Mouse (Mus musculus) neural tube, embryonic 15.5 days (tissue): ENCODE measurements around the gene Ermard. TPM values are rescaled to one million over a fixed set of nuclear protein-coding genes. Genes with fewer than 3 reads are reported as not detected.
"Not testable (repeated sequence)": the region's sequence is repeated elsewhere in the genome, so short reads cannot be mapped to it uniquely, and the experiment has no call there.

Experiments
- ATAC-seq: fragments of 200-750 bp; cut with Nextera tagmentation; 2 replicates; pipeline ENCODE4 v1.8.0; 2017; ENCODE audit warnings: mild to moderate bottlenecking, moderate TSS enrichment, moderate library complexity; ENCODE audit not compliant: low FRiP score
- H3K27ac ChIP-seq: fragments of 300-500 bp; sonication (generic); replicated peaks from 2 replicates; pipeline ENCODE4 v1.5.1; 2015; ENCODE audit warnings: mild to moderate bottlenecking, inconsistent platforms
- H3K27me3 ChIP-seq: fragments of 300-500 bp; sonication (generic); replicated peaks from 2 replicates; pipeline ENCODE4 v1.6.1; 2015; ENCODE audit warnings: inconsistent platforms
- H3K36me3 ChIP-seq: fragments of 300-500 bp; sonication (generic); 2 replicates; pipeline ENCODE4 v1.6.1; 2015; ENCODE audit warnings: inconsistent platforms
- H3K4me1 ChIP-seq: fragments of 300-500 bp; sonication (generic); 2 replicates; pipeline ENCODE4 v1.6.1; 2015; ENCODE audit warnings: inconsistent platforms
- H3K4me2 ChIP-seq: fragments of 300-500 bp; sonication (generic); 2 replicates; pipeline ENCODE4 v1.6.1; 2015; ENCODE audit warnings: inconsistent platforms, mild to moderate bottlenecking, moderate library complexity
- H3K4me3 ChIP-seq: fragments of 300-500 bp; sonication (generic); replicated peaks from 2 replicates; pipeline ENCODE4 v1.5.1; 2015; ENCODE audit warnings: mild to moderate bottlenecking, inconsistent platforms
- H3K9ac ChIP-seq: fragments of 300-500 bp; sonication (generic); replicated peaks from 2 replicates; pipeline ENCODE4 v1.6.1; 2015; ENCODE audit warnings: mild to moderate bottlenecking, inconsistent platforms
- H3K9me3 ChIP-seq: fragments of 300-500 bp; sonication (generic); replicated peaks from 2 replicates; pipeline ENCODE4 v1.6.1; 2016; ENCODE audit warnings: inconsistent platforms
- WGBS: fragments of 180-500 bp; shearing (Covaris S2); methylation state at CpG from one replicate; pipeline ENCODE4 v1.1.7; 2015; ENCODE audit warnings: mixed read lengths; 5-methylcytosine and 5-hydroxymethylcytosine counted together
- polyA plus RNA-seq: library from polyadenylated mRNA; unstranded; fragments of >200 nt; fragmentation: Nextera tagmentation; extraction: Ambion mirVana; gene quantifications from 2 replicates; pipeline ENCODE4 v1.2.1, GENCODE M21; 2015

Gene Ermard
- polyA plus RNA-seq, result 82.5 and 88.8 TPM in 2 replicates

DNA sequence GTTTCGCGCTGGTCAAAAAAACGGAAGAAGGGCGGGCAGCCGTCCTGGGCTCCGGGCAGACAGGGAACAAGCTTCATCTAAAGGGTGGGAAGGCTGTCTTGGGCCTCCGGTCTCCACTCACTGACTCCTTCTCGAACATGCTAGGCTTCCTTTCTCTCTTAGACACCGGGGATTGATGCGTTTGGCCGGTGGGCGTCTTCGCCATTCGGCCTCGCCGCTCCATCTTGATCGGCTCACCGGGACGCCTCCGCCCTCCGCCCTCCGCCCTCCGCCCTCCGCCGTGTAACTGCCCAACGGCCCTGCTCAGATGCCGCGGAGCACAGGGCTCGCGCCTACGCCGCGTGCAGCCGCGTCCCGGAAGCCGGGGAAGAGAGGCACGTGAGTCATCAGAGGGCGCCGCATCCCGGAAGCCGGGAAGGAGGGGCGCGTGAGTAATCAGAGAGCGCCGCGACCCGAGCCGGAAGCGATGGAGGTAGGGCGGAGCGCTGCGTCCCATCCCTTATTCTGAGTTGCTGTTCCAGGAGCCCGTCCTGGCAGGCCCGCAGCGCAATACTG is at the start of gene Ermard, which contains the start of the genes Tcte3 and Gm3448:
TSS of gene Ermard (plus strand) at position 34 of the 555 bp plus-strand sequence.
TSS of gene Tcte3 (minus strand) at position 314 of the 555 bp plus-strand sequence.
TSS of gene Gm3448 (minus strand) at position 363 of the 555 bp plus-strand sequence.
- ATAC-seq, result peak; percentile 97
- 0% methylated on average over 9 of the region's 56 CpGs for WGBS
- 0 out of 2 replicates have a peak within 1 kb of the TSS, but pooled peaks have one; percentile 19 for H3K4me3 ChIP-seq

GRCm38 (mm10) chr17:14992522-14993138 is 48.4 kb upstream of the Ermard start:
- no CpG with 5 or more reads among the region's 98 CpGs for WGBS
- H3K36me3 ChIP-seq, H3K27ac ChIP-seq, H3K9me3 ChIP-seq, H3K4me1 ChIP-seq, H3K9ac ChIP-seq, H3K4me2 ChIP-seq, H3K27me3 ChIP-seq, H3K4me3 ChIP-seq: not testable (repeated sequence)
- ATAC-seq, result peak; percentile 85

More for the DNA sequence above, at the start of gene Ermard, which contains the start of the genes Tcte3 and Gm3448:
- H3K36me3 ChIP-seq, H3K9ac ChIP-seq, H3K27me3 ChIP-seq, H3K4me1 ChIP-seq, H3K4me2 ChIP-seq, H3K27ac ChIP-seq, H3K9me3 ChIP-seq: not testable (repeated sequence)

DNA sequence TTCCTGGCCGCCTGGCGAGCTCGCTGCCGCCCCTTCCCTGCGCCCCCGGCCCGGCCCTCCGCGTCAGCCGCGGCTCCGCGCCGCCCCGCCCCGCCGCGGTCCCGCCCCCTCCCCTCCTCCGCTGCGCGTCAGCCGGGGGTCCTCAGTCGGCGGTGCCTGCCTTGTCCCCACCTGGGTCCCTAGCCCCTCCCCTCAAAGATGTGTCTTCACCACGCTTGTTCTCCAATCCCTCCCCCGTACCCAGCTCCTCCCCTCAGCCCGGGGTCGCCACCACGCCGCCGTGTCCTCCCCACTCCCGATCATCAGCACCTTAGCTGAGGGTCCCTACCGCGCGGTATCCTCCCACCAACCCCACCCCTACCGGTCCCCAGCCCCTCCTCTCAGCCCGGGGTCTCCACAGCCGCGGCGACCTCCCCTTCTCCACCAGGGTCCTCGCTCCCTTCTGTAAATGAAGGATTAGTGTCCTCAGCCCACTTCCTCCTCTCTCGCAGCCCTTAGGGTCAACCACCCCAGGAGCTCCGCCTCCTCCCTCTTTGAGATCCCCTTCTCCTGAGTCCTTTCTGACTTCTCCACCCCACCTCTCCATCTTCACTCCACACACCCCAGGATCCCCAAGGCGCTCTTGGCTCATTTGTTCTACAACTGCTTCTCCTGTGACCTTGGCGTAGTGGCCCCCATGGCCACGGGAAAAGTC is 47.7 kb upstream of the Ermard start:
- not testable (repeated sequence) for H3K27me3 ChIP-seq, H3K27ac ChIP-seq, H3K4me2 ChIP-seq, H3K9me3 ChIP-seq, H3K9ac ChIP-seq, H3K4me3 ChIP-seq, H3K36me3 ChIP-seq, H3K4me1 ChIP-seq
- ATAC-seq, result peak; percentile 93
- WGBS, result no CpG with 5 or more reads among the region's 47 CpGs

DNA sequence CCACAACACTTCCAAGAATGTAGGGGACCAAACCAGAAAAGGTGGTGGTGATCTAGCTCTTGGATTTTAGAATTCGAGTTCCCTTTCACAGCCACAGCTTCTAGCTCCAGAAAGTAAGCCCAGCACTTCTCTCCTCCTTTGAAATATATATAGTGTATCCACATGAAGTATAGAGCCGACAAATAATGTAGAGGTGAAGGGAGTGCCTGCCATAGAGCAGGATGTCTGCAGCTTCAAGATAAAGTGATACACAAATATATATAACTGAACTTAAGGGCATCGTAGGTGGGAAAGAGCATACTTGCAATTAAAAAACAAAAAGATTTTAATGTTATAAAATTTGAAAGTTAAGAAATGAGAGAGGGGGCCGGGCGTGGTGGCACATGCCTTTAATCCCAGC is 46.9 kb upstream of the Ermard start:
- H3K27me3 ChIP-seq, H3K9ac ChIP-seq, H3K4me1 ChIP-seq, H3K36me3 ChIP-seq, H3K4me2 ChIP-seq, H3K9me3 ChIP-seq, ATAC-seq, H3K27ac ChIP-seq, H3K4me3 ChIP-seq: not testable (repeated sequence)
- no CpG with 5 or more reads among the region's 5 CpGs for WGBS

GRCm38 (mm10) chr17:15000047-15000446 is 41.0 kb upstream of the Ermard start:
- ATAC-seq, H3K4me2 ChIP-seq, H3K4me1 ChIP-seq, H3K4me3 ChIP-seq, H3K27me3 ChIP-seq, H3K27ac ChIP-seq, H3K36me3 ChIP-seq, H3K9me3 ChIP-seq, H3K9ac ChIP-seq: not testable (repeated sequence)
- WGBS, result no CpG with 5 or more reads among the region's 4 CpGs

- no CpG with 5 or more reads among the region's 3 CpGs for WGBS
- H3K4me2 ChIP-seq, H3K4me1 ChIP-seq, H3K36me3 ChIP-seq, H3K9ac ChIP-seq, H3K27ac ChIP-seq, H3K27me3 ChIP-seq, H3K4me3 ChIP-seq, H3K9me3 ChIP-seq: not testable (repeated sequence)
- ATAC-seq, result 0 out of 2 replicates have a peak, but pooled peaks have one; percentile 16
These were observed 31.9 kb upstream of the Ermard start for GRCm38 (mm10) chr17:15009088-15009487.

DNA sequence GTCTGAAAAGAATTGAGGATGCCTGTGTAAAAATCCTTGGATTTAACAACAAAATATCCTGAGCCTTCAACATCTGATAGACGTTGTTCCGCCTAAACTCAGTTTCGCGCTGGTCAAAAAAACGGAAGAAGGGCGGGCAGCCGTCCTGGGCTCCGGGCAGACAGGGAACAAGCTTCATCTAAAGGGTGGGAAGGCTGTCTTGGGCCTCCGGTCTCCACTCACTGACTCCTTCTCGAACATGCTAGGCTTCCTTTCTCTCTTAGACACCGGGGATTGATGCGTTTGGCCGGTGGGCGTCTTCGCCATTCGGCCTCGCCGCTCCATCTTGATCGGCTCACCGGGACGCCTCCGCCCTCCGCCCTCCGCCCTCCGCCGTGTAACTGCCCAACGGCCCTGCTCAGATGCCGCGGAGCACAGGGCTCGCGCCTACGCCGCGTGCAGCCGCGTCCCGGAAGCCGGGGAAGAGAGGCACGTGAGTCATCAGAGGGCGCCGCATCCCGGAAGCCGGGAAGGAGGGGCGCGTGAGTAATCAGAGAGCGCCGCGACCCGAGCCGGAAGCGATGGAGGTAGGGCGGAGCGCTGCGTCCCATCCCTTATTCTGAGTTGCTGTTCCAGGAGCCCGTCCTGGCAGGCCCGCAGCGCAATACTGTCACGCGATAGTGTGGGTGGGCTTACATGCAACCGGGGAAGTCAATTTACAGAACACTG is 31.1 kb upstream of the Ermard start, which contains the start of gene Gm3435:
TSS of gene Gm3435 (plus strand) at position 471 of the 708 bp plus-strand sequence.
- not testable (repeated sequence) for H3K9me3 ChIP-seq, H3K4me3 ChIP-seq, H3K9ac ChIP-seq, H3K4me1 ChIP-seq, H3K27ac ChIP-seq, H3K4me2 ChIP-seq, H3K27me3 ChIP-seq, H3K36me3 ChIP-seq
- peak; percentile 97 for ATAC-seq
- WGBS, result no CpG with 5 or more reads among the region's 60 CpGs

GRCm38 (mm10) chr17:15021503-15022220 is 19.3 kb upstream of the Ermard start:
- not testable (repeated sequence) for H3K4me1 ChIP-seq, ATAC-seq

GRCm38 (mm10) chr17:15023878-15024492 is 17.0 kb upstream of the Ermard start:
- peak; percentile 81 for ATAC-seq

More at GRCm38 (mm10) chr17:15021503-15022220, 19.3 kb upstream of the Ermard start:
- not testable (repeated sequence) for H3K36me3 ChIP-seq, H3K4me3 ChIP-seq, H3K9ac ChIP-seq, H3K27me3 ChIP-seq, H3K9me3 ChIP-seq, H3K27ac ChIP-seq, H3K4me2 ChIP-seq
- 74% methylated on average over 3 of the region's 3 CpGs for whole genome bisulfite sequencing

GRCm38 (mm10) chr17:15024502-15025193 is 16.4 kb upstream of the Ermard start:
- peak; percentile 93 for ATAC-seq
- not testable (repeated sequence) for H3K27ac ChIP-seq, H3K4me2 ChIP-seq, H3K9ac ChIP-seq, H3K27me3 ChIP-seq, H3K36me3 ChIP-seq, H3K4me3 ChIP-seq, H3K9me3 ChIP-seq, H3K4me1 ChIP-seq
- no CpG with 5 or more reads among the region's 48 CpGs for WGBS

More at GRCm38 (mm10) chr17:15023878-15024492, 17.0 kb upstream of the Ermard start:
- not testable (repeated sequence) for H3K27me3 ChIP-seq, H3K4me3 ChIP-seq, H3K27ac ChIP-seq, H3K36me3 ChIP-seq, H3K9ac ChIP-seq, H3K4me1 ChIP-seq, H3K9me3 ChIP-seq, H3K4me2 ChIP-seq
- no CpG with 5 or more reads among the region's 97 CpGs for WGBS
